Mouse (Mus musculus): ENCODE data around the gene Ocel1. TPM values are rescaled to one million over a fixed set of nuclear protein-coding genes. Genes with fewer than 3 reads are reported as not detected.

Gene Ocel1
- total and polyA plus RNA-seq, 3 experiments, result 4.8 to 7.4 (median 7.1) TPM

DNA sequence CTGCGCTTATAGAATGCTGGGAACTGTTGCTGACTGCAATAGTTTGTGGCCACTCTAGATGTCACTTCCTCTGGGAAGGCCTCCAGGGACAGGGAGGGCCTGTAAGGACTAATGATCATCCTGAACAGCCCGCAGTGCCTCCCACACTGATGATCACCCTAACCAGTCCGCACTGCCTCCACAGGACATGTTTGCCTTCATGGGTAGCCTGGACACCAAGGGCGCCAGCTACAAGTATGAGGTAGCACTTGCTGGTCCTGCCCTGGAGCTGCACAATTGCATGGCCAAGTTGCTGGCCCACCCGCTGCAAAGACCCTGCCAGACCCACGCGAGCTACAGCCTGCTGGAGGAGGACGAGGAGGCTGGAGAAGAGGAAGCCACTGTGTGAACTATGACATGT, 32.9 kb downstream of the Ocel1 start:
- H3K4me3 ChIP-seq (replicated peaks in 1 of 3; ENCODE audit: low read depth in 2 of 3, low read length in 2 of 3, poor library complexity in 1 of 3), result no peak overlapping the region
- H3K9me3 ChIP-seq (replicated peaks; ENCODE audit: low read length), result no peaks in the 10 kb centered on the region
- DNase-seq (ENCODE audit: extremely low read depth), result no peak
- H3K36me3 ChIP-seq (replicated peaks in 1 of 2; ENCODE audit: control insufficient read depth in 1 of 2, insufficient read depth in 1 of 2, low read length in 1 of 2), result peaks cover 41 to 69% of the 10 kb centered on the region in 2 experiments
- H3K27ac ChIP-seq (ENCODE audit: insufficient read depth, low read depth), result no peak overlapping the region
- TF ChIP-seq KAT2A (IDR thresholded peaks at IDR 0.05; ENCODE audit: insufficient replicate concordance, low read length) (no peak), JUND (conservative IDR thresholded peaks at IDR 0.05; ENCODE audit: low read depth, low read length) (no peak), EP300 (IDR thresholded peaks at IDR 0.05; ENCODE audit: low read length) (no peak), CTCF (conservative IDR thresholded peaks at IDR 0.05 in 1 of 2, IDR thresholded peaks at IDR 0.05 in 1 of 2; ENCODE audit: low read depth in 2 of 2, low read length in 2 of 2) (no peak), POLR2AphosphoS2 (IDR thresholded peaks at IDR 0.05; ENCODE audit: low read depth, low read length) (no peak), JUN (IDR thresholded peaks at IDR 0.05; ENCODE audit: insufficient read depth, low read depth, low read length) (no peak), POLR2A (IDR thresholded peaks at IDR 0.05; ENCODE audit: low read depth, low read length) (no peak), TCF12 (IDR thresholded peaks at IDR 0.05; ENCODE audit: low read depth, low read length) (no peak), SIN3A (IDR thresholded peaks at IDR 0.05; ENCODE audit: low read length) (no peak), ETS1 (conservative IDR thresholded peaks at IDR 0.05; ENCODE audit: low read depth, low read length) (no peak), MYC (IDR thresholded peaks at IDR 0.05; ENCODE audit: low read depth, low read length) (no peak), CHD2 (IDR thresholded peaks at IDR 0.05; ENCODE audit: low read length) (no peak), PAX5 (IDR thresholded peaks at IDR 0.05; ENCODE audit: low read length) (no peak), RCOR1 (conservative IDR thresholded peaks at IDR 0.05; ENCODE audit: low read depth, low read length) (no peak), BHLHE40 (IDR thresholded peaks at IDR 0.05; ENCODE audit: low read depth, low read length) (no peak)
- peaks cover 7% of the 10 kb centered on the region; the same call in 1 of the 2 replicates for H3K79me2 ChIP-seq (replicated peaks; ENCODE audit: control insufficient read depth, extremely low read depth, insufficient read depth, poor library complexity, severe bottlenecking)
- no peak overlapping the region for H3K9ac ChIP-seq (ENCODE audit: insufficient read depth, low read depth)
- in situ Hi-C loops (cut with MboI; ENCODE audit: low pct_ligation_motif_present, low pct_unique_long_range_greater_than_20kb, low sequenced_read_pairs) (no loop called here), dilution Hi-C loops (cut with MboI; ENCODE audit: extremely low pct_ligation_motif_present, extremely low pct_unique_long_range_greater_than_20kb, low sequenced_read_pairs) (no loop called here)
- no peak overlapping the region for H3K4me2 ChIP-seq (ENCODE audit: insufficient read depth, low read depth, poor library complexity, severe bottlenecking)
- H3K4me1 ChIP-seq (ENCODE audit: control insufficient read depth in 1 of 2, insufficient read depth in 2 of 2), result peaks cover 9 to 32% of the 10 kb centered on the region in 2 experiments
- H3K27me3 ChIP-seq (replicated peaks), result no peaks in the 10 kb centered on the region

DNA sequence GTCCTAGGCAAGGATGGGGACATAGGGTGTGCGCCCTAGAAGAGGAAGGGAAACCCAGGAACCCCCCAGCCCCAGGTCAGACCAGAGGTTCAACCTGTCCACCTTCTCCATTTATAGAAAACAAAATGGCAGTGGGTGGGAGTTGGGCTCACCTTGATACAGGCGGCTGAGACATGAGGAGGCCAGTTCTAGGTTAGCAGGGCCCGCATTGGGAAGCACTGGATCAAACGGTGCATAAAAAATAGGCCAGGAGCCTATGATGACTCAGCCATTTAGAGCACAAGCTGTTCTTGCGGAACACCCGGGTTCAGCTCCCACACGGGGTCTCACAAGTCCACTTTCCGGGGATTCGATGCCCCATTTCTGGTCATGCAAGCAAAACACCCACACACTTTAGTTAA, 33.9 kb downstream of the Ocel1 start:
- TF ChIP-seq MYC (IDR thresholded peaks at IDR 0.05; ENCODE audit: low read depth, low read length) (no peak), BHLHE40 (IDR thresholded peaks at IDR 0.05; ENCODE audit: low read depth, low read length) (no peak), TBP (conservative IDR thresholded peaks at IDR 0.05; ENCODE audit: low read depth, low read length) (no peak), MAFK (IDR thresholded peaks at IDR 0.05; ENCODE audit: insufficient replicate concordance, low read length) (peak; percentile 80; the same call in 1 of the 2 replicates), ZNF384 (IDR thresholded peaks at IDR 0.05; ENCODE audit: low read depth, low read length) (no peak), CHD1 (IDR thresholded peaks at IDR 0.05; ENCODE audit: low read depth, low read length) (0 out of 2 replicates have a peak, but pooled peaks have one; percentile 20), IRF4 (IDR thresholded peaks at IDR 0.05; ENCODE audit: low read depth, low read length) (no peak)
- Histone ChIP-seq H3K9me3 (replicated peaks; ENCODE audit: low read length) (no peaks in the 10 kb centered on the region), H3K27ac (ENCODE audit: insufficient read depth, low read depth) (peak overlapping the region; percentile 6; the same call in 1 of the 2 replicates), H3K79me2 (replicated peaks; ENCODE audit: control insufficient read depth, extremely low read depth, insufficient read depth, poor library complexity, severe bottlenecking) (peaks cover 7% of the 10 kb centered on the region; the same call in 1 of the 2 replicates), H3K9ac (ENCODE audit: insufficient read depth, low read depth) (peak overlapping the region; percentile 79), H3K4me3 (replicated peaks in 1 of 3; ENCODE audit: low read depth in 2 of 3, low read length in 2 of 3, poor library complexity in 1 of 3) (peak overlapping the region; percentile 83 to 93 (median 90)), H3K27me3 (replicated peaks) (no peaks in the 10 kb centered on the region), H3K4me1 (ENCODE audit: control insufficient read depth in 1 of 2, insufficient read depth in 2 of 2) (peaks cover 9 to 32% of the 10 kb centered on the region in 2 experiments), H3K36me3 (replicated peaks in 1 of 2; ENCODE audit: control insufficient read depth in 1 of 2, insufficient read depth in 1 of 2, low read length in 1 of 2) (peaks cover 46 to 71% of the 10 kb centered on the region in 2 experiments), H3K4me2 (ENCODE audit: insufficient read depth, low read depth, poor library complexity, severe bottlenecking) (peak overlapping the region; percentile 72)
- in situ Hi-C loops (cut with MboI; ENCODE audit: low pct_ligation_motif_present, low pct_unique_long_range_greater_than_20kb, low sequenced_read_pairs), result loop anchor here (5.0 kb wide), 1 partner anchor 33 kb away; the partner anchor contains the start of gene Ocel1
- DNase-seq (ENCODE audit: extremely low read depth), result no peak
- dilution Hi-C loops (cut with MboI; ENCODE audit: extremely low pct_ligation_motif_present, extremely low pct_unique_long_range_greater_than_20kb, low sequenced_read_pairs), result no loop called here
